Mouse (Mus musculus) gastrocnemius, adult 2 months (tissue): ENCODE measurements around the gene Kctd15. TPM values are rescaled to one million over a fixed set of nuclear protein-coding genes. Genes with fewer than 3 reads are reported as not detected.

Experiments used
- DNase-seq: peaks from one replicate; pipeline ENCODE4 v3.0.0; 2022
- H3K27ac ChIP-seq: fragments of 200-600 bp; 2 replicates; pipeline ENCODE4 v1.8.1; 2022; ENCODE audit warnings: mild to moderate bottlenecking
- H3K4me3 ChIP-seq: fragments of 200-600 bp; 2 replicates; pipeline ENCODE4 v1.8.1; 2022; ENCODE audit warnings: mild to moderate bottlenecking, moderate library complexity
- CTCF ChIP-seq: fragments of 200-600 bp; IDR thresholded peaks from 2 replicates; pipeline ENCODE4 v1.8.1; 2022; ENCODE audit warnings: antibody characterized with exemption, mild to moderate bottlenecking, moderate library complexity
- intact Hi-C: fragments of 180-260 bp; cut with DNase I; formaldehyde crosslinking; loops from one replicate; pipeline ENCODE4 v1.15.1; 2025
- long read RNA-seq, 2 experiments: library from polyadenylated mRNA; stranded (forward); transcript quantifications; one replicate each; pipeline ENCODE4 v2.0.0; 2021
- total RNA-seq, 2 experiments: library from RNA; stranded (reverse); gene quantifications; 2 replicates each; pipeline ENCODE4 v1.2.3; 2021

The Kctd15 gene
- 10 to 100 TPM; 41.4 to 47.1 TPM for total RNA-seq
- long read RNA-seq, experiment 1, transcript Kctd15-202 (7 exons, 2,407 nt) = major isoform, 10 of 23 reads
- long read RNA-seq, experiment 1, partial matches to known transcripts = 1 of 23 reads
- long read RNA-seq, experiment 1, other reads (novel, unspliced or antisense) = 10 of 23 reads
- long read RNA-seq, experiment 2, transcript Kctd15-202 (7 exons, 2,407 nt) = major isoform, 11 of 23 reads
- long read RNA-seq, experiment 2, partial matches to known transcripts = 1 of 23 reads
- long read RNA-seq, experiment 2, other reads (novel, unspliced or antisense) = 11 of 23 reads

DNA sequence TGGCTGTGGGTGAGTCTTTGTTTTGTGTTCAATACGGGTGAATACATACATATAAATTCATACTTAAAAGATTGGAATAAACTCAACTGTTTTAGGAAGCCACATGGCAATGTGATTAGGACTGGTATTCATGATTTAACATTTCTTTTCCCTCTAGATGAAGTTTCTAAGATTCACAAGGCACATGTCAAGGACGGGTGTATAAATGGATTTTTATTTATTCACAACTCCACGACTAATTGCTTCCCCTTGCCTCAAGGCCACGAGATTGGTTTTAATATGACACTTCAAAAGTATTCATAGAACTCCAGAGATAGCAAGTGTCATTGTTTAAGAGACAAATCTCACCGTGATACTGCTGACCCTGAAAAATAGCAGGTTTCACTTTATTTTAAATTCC, at the start of gene Kctd15:
TSS of gene Kctd15 (minus strand) at position 101 of the 400 bp plus-strand sequence.
- Histone ChIP-seq H3K27ac (peak within 1 kb of the TSS; percentile 96), H3K4me3 (peak within 1 kb of the TSS; percentile 90)
- TF ChIP-seq CTCF = no peak
- DNase-seq = no peak
- intact Hi-C loops = loop anchor here (5.0 kb wide), 3 partner anchors 164 to 264 kb away; partner anchors contain the start of gene Lsm14a

DNA sequence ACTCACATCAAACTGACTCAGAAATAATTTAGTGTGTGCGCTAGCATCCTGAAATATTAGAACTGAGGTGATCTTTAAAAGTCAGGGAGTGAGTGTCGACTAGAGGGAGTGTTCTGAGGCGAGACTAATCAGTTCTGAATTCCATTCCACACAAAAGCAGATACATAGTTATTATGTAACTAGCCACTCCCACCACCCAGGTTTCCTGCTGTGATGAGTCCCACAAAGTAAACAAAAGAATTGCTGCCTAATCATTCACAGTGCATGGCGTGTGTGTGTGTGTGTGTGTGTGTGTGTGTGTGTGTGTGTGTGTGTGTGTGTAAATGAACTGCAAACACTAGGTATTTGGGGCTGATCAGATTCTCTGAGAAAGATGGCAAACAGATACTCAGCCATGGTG, 47.9 kb upstream of the Kctd15 start:
- TF ChIP-seq CTCF = no peak
- intact Hi-C loops = no loop called here
- H3K27ac ChIP-seq = no peak overlapping the region
- no peak for DNase-seq
- no peak overlapping the region for H3K4me3 ChIP-seq

DNA sequence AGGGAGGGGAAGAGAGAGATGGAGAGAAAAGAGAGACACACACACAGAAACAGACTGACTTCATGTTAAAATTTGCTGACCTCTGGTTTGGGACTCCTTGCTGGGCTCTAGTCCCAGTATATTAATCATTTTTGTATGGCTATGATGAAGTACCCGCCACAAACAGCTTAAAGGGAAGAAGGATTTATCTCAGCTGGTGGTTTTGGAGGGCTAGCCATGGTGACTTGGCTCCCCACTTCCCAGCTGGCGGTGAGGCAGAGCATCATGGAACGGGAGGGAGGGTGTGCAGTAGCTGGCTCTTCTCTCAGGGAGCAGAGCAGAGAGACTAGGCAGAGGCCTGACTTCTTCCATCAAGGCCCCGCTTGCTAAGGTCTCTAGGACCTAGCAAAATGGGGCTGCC, 46.9 kb upstream of the Kctd15 start:
- Histone ChIP-seq H3K27ac (no peak overlapping the region), H3K4me3 (no peak overlapping the region)
- TF ChIP-seq CTCF = no peak
- intact Hi-C loops = no loop called here
- DNase-seq = no peak

DNA sequence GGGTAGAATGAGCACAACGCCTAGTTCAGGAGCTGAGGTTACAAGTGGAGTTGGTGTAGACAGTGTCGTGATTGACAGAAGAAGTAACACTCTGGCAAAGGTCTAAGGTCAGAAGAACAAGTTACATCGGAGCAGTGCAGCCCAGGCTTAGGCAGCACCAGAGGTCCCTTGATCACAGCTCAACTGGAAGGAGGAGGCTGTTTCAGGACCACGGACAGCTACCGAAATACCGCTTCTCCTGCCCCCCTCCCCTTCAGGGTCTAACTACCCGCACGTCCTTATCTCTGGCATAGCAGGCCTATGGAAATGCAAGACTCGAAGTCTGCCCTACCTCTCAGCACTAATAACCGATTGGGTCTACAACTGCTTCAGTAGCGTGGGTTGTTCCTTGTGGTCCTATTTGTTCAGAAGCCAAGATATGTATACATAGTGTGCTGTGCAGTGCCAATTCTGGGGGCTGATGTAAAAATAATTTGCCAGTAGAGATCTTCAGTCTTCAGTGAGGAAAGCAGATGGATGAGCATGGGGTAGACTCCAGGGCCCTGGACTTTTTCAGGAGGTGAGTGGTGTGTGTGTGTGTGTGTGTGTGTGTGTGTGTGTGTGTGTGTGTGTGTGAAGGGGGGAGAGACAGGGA, 46.3 kb upstream of the Kctd15 start:
- H3K27ac ChIP-seq = no peak overlapping the region
- intact Hi-C loops = no loop called here
- no peak overlapping the region for H3K4me3 ChIP-seq
- no peak for TF ChIP-seq CTCF
- DNase-seq = peak; percentile 27

DNA sequence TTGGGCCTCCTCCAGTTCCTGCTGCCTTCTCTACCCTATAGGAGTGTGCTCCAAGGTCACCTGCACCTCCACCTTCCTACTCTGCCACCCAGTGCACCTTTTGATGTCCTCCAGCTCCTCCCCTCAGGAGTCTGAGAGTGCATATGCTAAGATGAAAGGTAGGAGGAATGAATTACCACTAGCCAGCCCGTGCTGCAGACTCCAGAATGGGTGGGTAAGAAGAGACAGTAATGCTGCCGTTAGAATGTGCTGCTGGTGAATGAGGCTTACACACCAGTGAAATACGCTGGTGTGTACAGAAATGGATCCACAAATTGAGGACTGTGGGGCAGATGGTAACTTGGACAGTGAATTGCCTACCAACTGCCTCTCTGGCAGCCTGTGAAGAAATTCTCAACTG, 43.4 kb upstream of the Kctd15 start:
- TF ChIP-seq CTCF = no peak
- Histone ChIP-seq H3K4me3 (no peak overlapping the region), H3K27ac (no peak overlapping the region)
- intact Hi-C loops = no loop called here
- no peak for DNase-seq

DNA sequence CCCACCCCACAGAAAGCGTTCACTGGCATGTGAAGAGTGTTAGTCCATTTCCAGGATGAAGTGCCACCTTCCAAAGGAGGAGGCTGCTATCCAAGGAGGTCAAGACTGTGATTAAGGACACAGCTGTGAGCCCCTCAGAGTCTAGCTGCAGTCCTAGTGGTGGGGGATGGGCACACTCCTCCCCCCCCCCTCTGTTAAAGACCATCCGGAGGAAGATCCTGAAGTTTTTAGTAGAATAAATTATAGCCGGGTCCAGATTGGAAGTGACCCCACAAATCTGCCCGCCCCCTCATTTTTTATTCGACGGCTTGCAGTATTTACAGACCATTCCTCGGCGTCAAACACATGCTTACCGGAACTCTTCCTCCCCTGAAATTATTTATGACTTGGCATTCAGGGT, 41.7 kb upstream of the Kctd15 start:
- intact Hi-C loops = no loop called here
- DNase-seq = no peak
- no peak for TF ChIP-seq CTCF
- no peak overlapping the region for H3K27ac ChIP-seq
- H3K4me3 ChIP-seq = no peak overlapping the region

DNA sequence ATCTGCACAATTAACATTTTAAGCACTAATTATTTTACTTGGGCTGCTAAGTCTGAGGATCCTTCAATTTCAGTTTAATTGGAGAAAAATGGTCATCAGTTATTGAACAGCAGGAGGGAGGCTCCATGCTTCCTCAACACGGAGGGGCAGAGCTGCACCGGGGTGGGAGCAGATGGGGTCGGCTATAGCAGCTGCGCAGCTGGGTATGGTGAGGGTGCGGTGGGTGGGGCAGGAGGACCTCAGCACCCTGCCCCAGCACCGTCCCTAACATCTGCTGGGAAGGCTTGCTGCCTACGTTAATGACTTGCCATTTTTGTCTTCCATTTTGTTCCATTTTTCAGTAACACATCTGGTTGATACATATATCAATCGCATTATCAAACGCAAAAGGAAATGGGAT, 39.6 kb upstream of the Kctd15 start:
- intact Hi-C loops = no loop called here
- H3K27ac ChIP-seq = no peak overlapping the region

DNA sequence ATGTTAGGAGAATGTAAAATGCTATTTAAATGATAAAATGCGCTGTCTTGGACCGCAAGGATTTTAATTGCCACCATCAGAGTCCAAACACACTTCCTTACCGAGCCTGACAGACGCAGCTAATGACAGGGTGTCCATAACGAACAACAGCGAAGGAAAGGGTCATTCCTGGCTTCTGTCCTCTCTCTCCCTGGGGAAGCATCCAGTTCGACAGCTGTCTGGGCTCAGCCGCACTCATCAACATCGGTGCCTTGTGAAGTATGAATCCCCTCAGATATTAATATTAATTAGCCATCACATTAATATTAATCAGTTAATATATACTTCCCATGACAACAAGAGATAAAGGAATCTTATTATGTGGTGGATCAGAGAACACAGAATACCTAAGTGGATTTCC, 38.4 kb upstream of the Kctd15 start:
- no peak for DNase-seq
- TF ChIP-seq CTCF = no peak
- intact Hi-C loops = no loop called here
- Histone ChIP-seq H3K4me3 (no peak overlapping the region), H3K27ac (no peak overlapping the region)

More for the DNA sequence above, 39.6 kb upstream of the Kctd15 start:
- no peak for DNase-seq
- no peak for TF ChIP-seq CTCF
- no peak overlapping the region for H3K4me3 ChIP-seq

DNA sequence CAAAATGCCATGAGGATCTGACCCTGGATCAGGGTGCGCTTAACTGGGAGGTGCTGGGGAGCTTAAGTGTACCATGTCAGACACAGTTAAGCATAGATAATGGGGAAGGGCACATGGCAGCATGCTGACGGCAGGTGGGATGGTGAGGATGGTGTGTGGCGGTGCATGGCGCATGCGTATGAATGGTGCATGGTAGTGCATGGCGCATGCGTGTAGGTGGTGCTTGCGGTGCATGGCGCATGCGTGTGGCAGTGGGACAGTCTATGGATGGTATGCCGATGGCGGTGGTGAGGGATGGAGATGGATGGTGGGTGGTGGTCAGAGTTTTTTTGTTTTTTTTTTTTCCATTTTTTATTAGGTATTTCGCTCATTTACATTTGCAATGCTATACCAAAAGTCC, 37.4 kb upstream of the Kctd15 start:
- H3K4me3 ChIP-seq = no peak overlapping the region
- no peak overlapping the region for H3K27ac ChIP-seq
- intact Hi-C loops = no loop called here
- DNase-seq = no peak
- no peak for TF ChIP-seq CTCF

DNA sequence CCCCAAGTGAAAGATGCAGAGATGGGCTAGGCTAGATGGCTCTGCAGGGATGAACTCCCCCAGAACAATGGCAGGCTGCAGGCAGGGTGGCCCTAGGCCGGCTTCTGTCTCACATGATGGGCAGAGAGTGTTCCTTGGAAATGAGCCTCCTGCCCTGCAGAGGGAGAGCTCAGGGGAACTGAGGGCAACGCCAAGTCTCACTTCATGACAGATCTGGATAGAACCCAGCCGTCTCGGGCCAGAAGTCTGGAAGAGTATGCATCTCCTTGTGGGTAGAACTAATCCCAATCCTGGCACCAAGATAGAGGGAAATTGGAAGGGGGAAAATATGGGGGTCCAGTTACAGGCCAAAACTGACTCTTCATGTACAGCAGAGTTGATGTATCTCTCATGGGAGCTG, 36.5 kb upstream of the Kctd15 start:
- Histone ChIP-seq H3K27ac (no peak overlapping the region), H3K4me3 (no peak overlapping the region)
- intact Hi-C loops = no loop called here
- no peak for DNase-seq
- no peak for TF ChIP-seq CTCF

DNA sequence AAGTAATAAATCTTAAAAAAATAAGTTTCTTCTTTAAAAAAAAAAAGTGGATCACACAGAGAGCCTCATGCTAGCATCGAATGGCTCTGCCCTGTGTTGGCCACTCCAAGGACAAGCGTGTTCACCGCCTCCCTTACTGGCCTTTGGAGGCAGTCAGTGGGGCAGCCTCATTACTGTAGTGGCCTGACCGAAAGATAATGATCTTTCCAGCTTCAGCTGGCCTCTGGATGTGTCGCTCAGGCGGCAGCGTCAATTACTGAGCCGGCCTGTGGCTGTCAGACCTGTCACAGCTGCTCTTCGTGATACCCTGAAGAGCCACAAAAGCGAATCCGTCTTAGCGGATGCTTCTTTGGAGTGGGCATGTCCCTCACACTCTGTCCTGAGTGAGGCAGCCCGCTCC, 33.6 kb upstream of the Kctd15 start:
- no peak for TF ChIP-seq CTCF
- DNase-seq = no peak
- intact Hi-C loops = no loop called here
- no peak overlapping the region for H3K4me3 ChIP-seq
- no peak overlapping the region for H3K27ac ChIP-seq

DNA sequence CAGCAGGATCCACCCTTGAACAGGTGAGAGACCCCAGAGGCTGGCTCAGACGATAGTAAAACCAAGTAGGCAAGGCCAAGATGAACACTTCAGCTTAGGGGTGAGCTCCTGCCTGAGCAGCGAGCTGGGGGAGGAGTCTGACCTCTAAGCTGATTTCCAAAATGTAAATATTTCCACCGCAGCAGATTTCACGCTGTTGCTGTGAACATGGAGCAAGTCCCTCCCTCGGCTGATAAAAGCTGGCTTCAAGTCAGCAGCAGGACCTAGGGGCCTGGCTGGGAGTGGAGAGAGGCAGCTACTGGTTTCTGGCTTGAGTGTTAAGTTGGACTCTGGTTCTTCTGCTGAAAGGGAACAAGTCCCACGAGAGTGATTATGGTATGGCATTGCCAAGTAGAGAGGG, 32.5 kb upstream of the Kctd15 start:
- intact Hi-C loops = no loop called here
- no peak for TF ChIP-seq CTCF
- Histone ChIP-seq H3K4me3 (no peak overlapping the region), H3K27ac (no peak overlapping the region)
- DNase-seq = no peak

DNA sequence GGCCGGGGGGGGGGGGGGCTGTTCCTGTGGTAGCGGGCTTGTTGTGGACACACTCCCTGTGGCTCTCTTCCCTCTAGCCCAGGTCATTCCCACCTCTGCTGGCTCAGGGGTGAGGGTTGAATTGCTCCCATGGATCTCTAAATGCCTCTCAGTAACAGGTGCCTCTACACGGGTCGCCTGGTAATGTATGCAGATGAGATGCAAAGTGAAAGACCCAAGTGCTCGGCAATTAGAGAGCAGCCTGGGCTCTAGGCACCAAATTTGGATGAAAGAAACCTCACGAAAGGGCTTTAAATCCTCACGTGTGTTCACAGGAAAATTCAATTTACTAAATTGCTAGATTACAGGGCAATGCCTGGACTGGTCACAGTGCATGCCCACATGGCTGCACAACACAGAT, 29.3 kb upstream of the Kctd15 start:
- intact Hi-C loops = no loop called here
- H3K4me3 ChIP-seq = no peak overlapping the region
- no peak overlapping the region for H3K27ac ChIP-seq
- DNase-seq = no peak
- no peak for TF ChIP-seq CTCF

DNA sequence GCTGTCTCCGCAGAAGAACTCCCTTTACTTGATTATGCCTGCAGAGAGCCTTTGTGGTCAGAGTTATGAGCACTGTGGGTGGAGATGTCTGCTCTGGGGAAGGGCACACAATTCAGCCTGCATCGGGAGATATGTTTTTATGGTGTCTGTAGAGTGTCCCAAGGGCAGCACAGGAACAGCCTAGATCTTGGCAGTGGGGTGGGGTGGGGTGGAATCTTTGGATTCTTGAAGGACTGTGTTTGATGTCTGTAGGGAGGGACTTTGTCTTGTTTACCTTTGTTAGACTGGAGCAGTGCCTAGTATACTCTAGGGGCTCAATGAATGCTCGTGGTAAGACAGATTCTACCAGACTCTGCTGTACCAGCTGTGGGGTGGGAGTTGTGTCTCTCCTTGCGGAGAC, 28.6 kb upstream of the Kctd15 start:
- Histone ChIP-seq H3K4me3 (no peak overlapping the region), H3K27ac (no peak overlapping the region)
- TF ChIP-seq CTCF = no peak
- no peak for DNase-seq
- intact Hi-C loops = no loop called here
